Mouse (Mus musculus): Measurements from ENCODE around the gene Fbll1. TPM values are rescaled to one million over a fixed set of nuclear protein-coding genes. Genes with fewer than 3 reads are reported as not detected.
A peak's percentile ranks its signal among the peaks of the same experiment; 100 is the strongest.

Gene Fbll1
- polyA plus RNA-seq, 1 experiment from 2014 or later = not detected

- in situ Hi-C loops (cut with MboI; ENCODE audit: low pct_unique_long_range_greater_than_20kb) = no loop called here
- TF ChIP-seq CTCF (IDR thresholded peaks at IDR 0.05) = no peak
- ATAC-seq (no peak), DNase-seq (ENCODE audit: low read depth, low spot score) (no peak)
- peaks cover 3% of the 10 kb centered on the region for H3K27me3 ChIP-seq
- ChIA-PET POLR2A (no interaction called here), CTCF (interaction anchor here (2.4 kb wide), 1 partner anchor 10 kb away, joined by 13 read pairs; no protein-coding TSS in a partner anchor)
Observed at GRCm38 (mm10) chr11:35766845-35767244, 31.8 kb downstream of the Fbll1 start.

- ATAC-seq (no peak), DNase-seq (ENCODE audit: low read depth, low spot score) (no peak)
- CTCF ChIA-PET = interaction anchor here (1.6 kb wide), 1 partner anchor 15 kb away, joined by 3 read pairs; no protein-coding TSS in a partner anchor
- H3K27me3 ChIP-seq = no peaks in the 10 kb centered on the region
- no peak for TF ChIP-seq CTCF (IDR thresholded peaks at IDR 0.05)
- in situ Hi-C loops (cut with MboI; ENCODE audit: low pct_unique_long_range_greater_than_20kb) = no loop called here
- POLR2A ChIA-PET = no interaction called here
Observed at GRCm38 (mm10) chr11:35760627-35761003, 38.1 kb downstream of the Fbll1 start.

DNA sequence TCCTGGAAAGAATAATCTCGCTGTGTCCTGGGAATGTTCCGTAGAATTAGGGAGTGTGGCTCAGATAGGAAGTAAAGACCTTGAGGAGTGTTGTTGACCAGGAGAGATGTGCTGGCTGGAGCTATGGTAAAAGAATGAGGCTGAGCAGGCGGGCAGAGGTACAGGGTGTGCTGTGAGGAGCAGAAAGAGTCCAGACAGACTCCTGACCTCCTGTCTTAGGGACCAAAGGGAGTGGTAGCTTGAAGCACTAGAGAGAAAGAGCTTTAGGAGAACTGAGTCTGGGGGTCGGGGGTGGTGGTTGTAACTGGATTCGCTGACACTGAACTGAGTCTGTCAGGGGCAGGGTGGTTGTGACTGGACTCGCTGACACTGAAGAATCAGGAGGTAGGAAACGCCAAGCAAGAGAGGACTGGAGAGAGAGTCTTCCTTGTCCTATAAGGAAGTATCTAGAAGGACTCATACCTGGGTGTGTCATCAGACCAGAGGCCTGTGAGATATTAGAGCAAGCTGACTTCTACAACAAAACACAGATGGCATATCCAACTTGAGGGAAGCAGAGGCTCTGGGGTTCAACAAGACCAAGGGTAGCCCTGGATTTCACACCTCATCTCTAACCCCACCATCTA, 38.6 kb downstream of the Fbll1 start:
- POLR2A ChIA-PET = no interaction called here
- DNase-seq (ENCODE audit: low read depth, low spot score) (no peak), ATAC-seq (no peak)
- CTCF ChIA-PET = interaction anchor here (1.6 kb wide), 1 partner anchor 16 kb away, joined by 3 read pairs; no protein-coding TSS in a partner anchor
- no peak for TF ChIP-seq CTCF (IDR thresholded peaks at IDR 0.05)
- no peaks in the 10 kb centered on the region for H3K27me3 ChIP-seq
- in situ Hi-C loops (cut with MboI; ENCODE audit: low pct_unique_long_range_greater_than_20kb) = no loop called here

DNA sequence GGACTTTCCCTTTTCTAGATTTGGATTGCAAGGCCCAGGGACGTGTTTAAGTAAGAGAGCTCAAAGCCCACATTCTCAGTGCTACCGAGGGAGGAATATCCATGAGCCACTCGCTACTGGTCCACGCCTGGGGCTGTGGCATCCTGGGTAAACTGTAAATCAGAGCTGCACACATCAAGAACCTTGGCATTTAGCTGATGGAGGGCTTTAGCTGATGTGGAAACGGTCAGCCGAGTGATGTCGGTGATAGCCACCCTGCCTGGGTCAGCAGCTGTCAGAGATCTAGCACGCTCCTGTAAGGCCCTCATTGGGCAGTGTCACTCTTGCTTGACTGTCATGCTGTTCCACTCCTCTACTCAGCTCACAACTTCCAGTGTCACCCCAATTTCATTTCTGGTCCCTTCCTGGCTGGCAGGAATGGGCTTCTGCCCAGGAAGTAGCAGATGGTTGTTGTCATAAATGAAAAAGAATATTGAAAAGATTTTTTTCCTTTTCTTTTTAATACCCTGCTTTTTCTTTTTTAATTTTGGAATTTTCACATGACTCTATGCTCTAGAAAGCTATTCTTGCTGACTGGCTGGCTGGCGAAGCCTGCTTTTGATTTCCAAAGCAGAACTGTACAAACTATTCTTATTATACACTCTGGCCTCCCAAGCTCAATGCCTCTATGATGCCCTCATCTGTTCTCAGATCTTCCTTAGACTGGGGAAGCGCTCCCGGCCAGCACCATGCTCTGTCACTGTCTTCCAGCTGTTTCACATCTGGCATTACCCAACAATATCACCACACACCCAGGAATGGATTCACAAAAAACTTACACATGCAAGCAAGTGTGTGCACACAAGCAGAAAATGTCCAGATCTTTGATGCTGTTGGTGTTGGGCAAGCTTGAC, 42.0 kb downstream of the Fbll1 start:
- DNase-seq (ENCODE audit: low read depth, low spot score) = no peak
- no peak for TF ChIP-seq CTCF (IDR thresholded peaks at IDR 0.05)
- CTCF ChIA-PET = interaction anchor here (1.6 to 3.3 kb wide), 2 partner anchors 11 to 14 kb away, joined by 5 to 13 read pairs; no protein-coding TSS in a partner anchor
- POLR2A ChIA-PET = interaction anchor here (0.6 kb wide), 1 partner anchor 673 kb away, joined by 6 read pairs; no protein-coding TSS in a partner anchor
- no peaks in the 10 kb centered on the region for H3K27me3 ChIP-seq
- in situ Hi-C loops (cut with MboI; ENCODE audit: low pct_unique_long_range_greater_than_20kb) = no loop called here
- no peak for ATAC-seq

DNA sequence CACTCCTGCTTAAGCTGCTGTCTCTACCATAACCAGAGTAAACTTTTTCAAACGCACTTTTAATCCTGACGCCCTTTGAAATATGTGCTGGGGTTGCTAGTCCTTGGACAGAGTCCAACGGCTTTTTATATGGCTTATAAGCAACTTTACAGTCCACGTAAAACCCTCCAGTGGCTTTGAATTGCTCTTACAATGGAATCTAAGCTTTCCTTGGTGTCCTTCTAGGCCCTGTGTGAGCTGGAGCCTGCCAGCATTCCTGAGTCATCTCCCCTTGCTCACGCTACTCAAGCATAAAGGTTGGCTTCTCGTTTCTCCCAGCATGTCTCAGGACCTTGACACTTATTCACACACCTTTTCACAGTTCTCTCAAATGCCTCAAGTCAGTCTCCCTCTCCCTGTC, 43.1 kb downstream of the Fbll1 start:
- ChIA-PET POLR2A (interaction anchor here (0.6 kb wide), 1 partner anchor 304 kb away, joined by 3 read pairs; no protein-coding TSS in a partner anchor), CTCF (interaction anchor here (1.6 to 3.3 kb wide), 2 partner anchors 12 to 15 kb away, joined by 5 to 13 read pairs; no protein-coding TSS in a partner anchor)
- in situ Hi-C loops (cut with MboI; ENCODE audit: low pct_unique_long_range_greater_than_20kb) = no loop called here
- DNase-seq (ENCODE audit: low read depth, low spot score) (peak; percentile 54), ATAC-seq (peak; percentile 89)
- TF ChIP-seq CTCF (IDR thresholded peaks at IDR 0.05) = no peak
- no peaks in the 10 kb centered on the region for H3K27me3 ChIP-seq

DNA sequence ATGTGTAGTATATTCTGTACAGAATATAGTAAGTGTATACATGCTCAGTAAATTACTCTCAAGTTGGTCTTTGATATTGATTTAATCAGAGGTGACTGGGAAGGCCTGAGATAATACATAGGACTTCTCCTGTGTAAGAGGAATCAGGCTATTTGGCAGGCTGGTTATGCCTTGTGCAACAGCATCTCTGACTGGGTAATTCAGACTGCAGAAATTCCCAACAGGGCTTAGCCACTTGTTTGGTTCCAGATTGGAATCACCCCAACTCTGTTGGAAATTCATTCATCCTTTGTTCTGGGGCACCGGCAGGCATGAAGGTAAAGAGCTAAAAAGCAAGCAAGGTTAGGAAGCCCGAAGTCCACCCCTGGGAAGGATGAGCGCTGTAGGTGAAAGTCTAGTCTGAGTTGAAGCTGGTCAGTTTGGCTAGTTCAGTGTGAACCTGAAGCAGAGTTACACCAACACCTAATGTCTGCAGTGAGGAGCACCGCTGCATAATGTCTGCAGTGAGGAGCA, 43.7 kb downstream of the Fbll1 start:
- no peak for TF ChIP-seq CTCF (IDR thresholded peaks at IDR 0.05)
- no peak for DNase-seq (ENCODE audit: low read depth, low spot score)
- no peak for ATAC-seq
- ChIA-PET POLR2A (interaction anchor here (0.6 kb wide), 1 partner anchor 56 kb away, joined by 3 read pairs; no protein-coding TSS in a partner anchor), CTCF (interaction anchor here (1.6 to 3.3 kb wide), 2 partner anchors 13 to 15 kb away, joined by 5 to 13 read pairs; no protein-coding TSS in a partner anchor)
- H3K27me3 ChIP-seq = no peaks in the 10 kb centered on the region
- in situ Hi-C loops (cut with MboI; ENCODE audit: low pct_unique_long_range_greater_than_20kb) = no loop called here

DNA sequence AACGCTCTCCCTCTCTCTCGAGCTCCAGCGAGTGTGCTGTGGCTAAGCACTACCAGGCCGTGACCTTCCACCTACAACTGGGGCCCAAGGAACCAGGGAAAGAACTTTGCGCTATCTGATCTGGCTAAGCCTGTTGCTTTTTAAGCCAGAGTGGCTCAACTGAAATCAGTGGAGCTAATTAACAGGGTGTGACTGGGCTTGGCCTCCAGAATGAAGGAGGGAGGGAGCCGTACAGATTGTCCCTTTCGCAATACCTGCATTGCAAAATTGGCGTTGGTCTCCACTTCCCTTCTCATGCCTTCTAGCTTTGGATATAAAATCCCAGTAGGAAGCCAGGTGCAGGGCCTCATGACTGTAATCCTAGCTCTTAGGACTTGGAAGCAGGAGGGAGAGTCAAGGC, 48.1 kb downstream of the Fbll1 start:
- CTCF ChIA-PET = interaction anchor here (0.9 to 1.3 kb wide), 3 partner anchors 17 to 58 kb away, joined by 3 to 4 read pairs (median 3); no protein-coding TSS in a partner anchor

More for the DNA sequence above, 48.1 kb downstream of the Fbll1 start:
- in situ Hi-C loops (cut with MboI; ENCODE audit: low pct_unique_long_range_greater_than_20kb) = no loop called here
- ATAC-seq = peak; percentile 70
- DNase-seq (ENCODE audit: low read depth, low spot score) = peak; percentile 70
- POLR2A ChIA-PET = no interaction called here
- H3K27me3 ChIP-seq = no peaks in the 10 kb centered on the region
- TF ChIP-seq CTCF (IDR thresholded peaks at IDR 0.05) = no peak

Other genes with a start within 250 kb of the Fbll1 start
- 30.1 TPM for gene Pank3, start 29.4 kb downstream of the Fbll1 start, polyA plus RNA-seq (2021)
- 123 TPM for gene Rars, start 35.6 kb upstream of the Fbll1 start, polyA plus RNA-seq (2021)
- 384 TPM for gene Wwc1, start 181.6 kb upstream of the Fbll1 start, polyA plus RNA-seq (2021)